Mouse (Mus musculus) bone marrow, adult 2 months (tissue): ENCODE measurements around the gene Ccdc93.

Source experiments
- CTCF ChIP-seq: fragments of 200-500 bp; IDR thresholded peaks from 2 replicates; pipeline ENCODE4 v1.5.1; 2011; ENCODE audit warnings: low read length, control low read depth; ENCODE audit not compliant: control insufficient read depth, insufficient read depth
- POLR2A ChIP-seq: fragments of 200-500 bp; IDR thresholded peaks from 2 replicates; pipeline ENCODE4 v1.6.1; 2011; ENCODE audit warnings: low read depth, mild to moderate bottlenecking, control low read depth, low read length, borderline replicate concordance; ENCODE audit not compliant: control insufficient read depth

GRCm38 (mm10) chr1:121452498-121452897, 21.6 kb downstream of the Ccdc93 start:
- TF ChIP-seq CTCF = no peak
- no peak for TF ChIP-seq POLR2A
